Mouse (Mus musculus) limb, embryonic 10.5 days (tissue): Measurements from ENCODE around the gene Ogfod3. TPM values are rescaled to one million over a fixed set of nuclear protein-coding genes. Genes with fewer than 3 reads are reported as not detected.

Experiments used
- DNase-seq: peaks from one replicate; pipeline ENCODE4 v3.0.0-alpha.2; 2017; ENCODE audit warnings: low spot score
- H3K27ac ChIP-seq: fragments of 300-500 bp; sonication (generic); 2 replicates; pipeline ENCODE4 v1.5.1; 2016; ENCODE audit warnings: mild to moderate bottlenecking
- H3K27me3 ChIP-seq: fragments of 300-500 bp; sonication (generic); 2 replicates; pipeline ENCODE4 v1.6.1; 2016; ENCODE audit warnings: low read depth, mild to moderate bottlenecking; ENCODE audit not compliant: poor library complexity, severe bottlenecking
- H3K36me3 ChIP-seq: fragments of 300-500 bp; sonication (generic); 2 replicates; pipeline ENCODE4 v1.6.1; 2016; ENCODE audit warnings: mild to moderate bottlenecking, moderate library complexity
- H3K4me1 ChIP-seq: fragments of 300-500 bp; sonication (generic); 2 replicates; pipeline ENCODE4 v1.6.1; 2016
- H3K4me3 ChIP-seq: fragments of 300-500 bp; sonication (generic); 2 replicates; pipeline ENCODE4 v1.5.1; 2016; ENCODE audit warnings: mild to moderate bottlenecking, moderate library complexity
- H3K9me3 ChIP-seq: fragments of 300-500 bp; sonication (generic); replicated peaks from 2 replicates; pipeline ENCODE4 v1.6.1; 2016; ENCODE audit warnings: mild to moderate bottlenecking
- WGBS: fragments of 180-500 bp; shearing (Covaris S2); methylation state at CpG from one replicate; pipeline ENCODE4 v1.1.7; 2016; 5-methylcytosine and 5-hydroxymethylcytosine counted together
- polyA plus RNA-seq: library from polyadenylated mRNA; unstranded; fragments of >200 nt; fragmentation: Nextera tagmentation; extraction: Ambion mirVana; gene quantifications from 2 replicates; pipeline ENCODE4 v1.2.1, GENCODE M21; 2016

Ogfod3 gene
- polyA plus RNA-seq, 1 experiment from 2014 or later: 17.0 TPM

- DNase-seq: no peak
- H3K27ac ChIP-seq: no peak overlapping the region
- no peak overlapping the region for H3K4me3 ChIP-seq
- H3K27me3 ChIP-seq: 0 out of 2 replicates have a peak, but pooled peaks cover 2% of the 10 kb centered on the region
- H3K9me3 ChIP-seq: no peaks in the 10 kb centered on the region
- no peaks in the 10 kb centered on the region for H3K36me3 ChIP-seq
- 46% methylated on average over 6 of the region's 6 CpGs for WGBS
- H3K4me1 ChIP-seq: no peaks in the 10 kb centered on the region
Observed at GRCm38 (mm10) chr11:121138732-121139131, 65.8 kb downstream of the Ogfod3 start.

GRCm38 (mm10) chr11:121137682-121138081, 66.8 kb downstream of the Ogfod3 start:
- 88% methylated on average over 5 of the region's 5 CpGs for WGBS
- Histone ChIP-seq H3K27me3 (0 out of 2 replicates have a peak, but pooled peaks cover 2% of the 10 kb centered on the region), H3K4me1 (no peaks in the 10 kb centered on the region)

DNA sequence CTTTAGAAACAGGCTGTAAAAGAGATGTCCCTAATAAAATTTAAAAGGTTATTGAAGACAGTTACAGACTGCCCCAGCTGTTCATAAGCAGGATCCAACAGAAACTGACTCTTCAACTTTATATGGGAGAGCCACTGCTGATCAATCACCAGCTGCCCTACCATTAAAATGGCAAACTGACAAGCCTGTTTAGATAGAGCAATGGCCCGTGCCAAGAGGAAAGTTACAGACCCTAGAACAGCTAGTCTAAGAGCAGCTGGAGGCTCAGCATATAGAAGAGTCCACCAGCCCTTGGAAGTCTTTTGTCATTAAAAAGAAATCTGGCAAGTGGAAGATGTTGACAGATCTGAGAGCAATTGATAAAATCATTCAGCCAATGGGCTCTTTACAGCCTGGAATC, 69.9 kb downstream of the Ogfod3 start:
- no peak for DNase-seq
- no peaks in the 10 kb centered on the region for H3K4me1 ChIP-seq
- no peak overlapping the region for H3K27ac ChIP-seq
- WGBS: 59% methylated on average over 1 of the region's 1 CpGs
- H3K27me3 ChIP-seq: 0 out of 2 replicates have a peak, but pooled peaks cover 2% of the 10 kb centered on the region
- H3K9me3 ChIP-seq: no peaks in the 10 kb centered on the region
- no peaks in the 10 kb centered on the region for H3K36me3 ChIP-seq
- no peak overlapping the region for H3K4me3 ChIP-seq

More at GRCm38 (mm10) chr11:121137682-121138081, 66.8 kb downstream of the Ogfod3 start:
- H3K36me3 ChIP-seq: no peaks in the 10 kb centered on the region
- no peaks in the 10 kb centered on the region for H3K9me3 ChIP-seq
- H3K4me3 ChIP-seq: no peak overlapping the region
- no peak for DNase-seq
- H3K27ac ChIP-seq: no peak overlapping the region

GRCm38 (mm10) chr11:121129616-121130015, 74.9 kb downstream of the Ogfod3 start:
- no peaks in the 10 kb centered on the region for H3K36me3 ChIP-seq
- H3K4me1 ChIP-seq: no peaks in the 10 kb centered on the region
- H3K9me3 ChIP-seq: no peaks in the 10 kb centered on the region
- 65% methylated on average over 1 of the region's 1 CpGs for WGBS
- no peak for DNase-seq
- no peak overlapping the region for H3K27ac ChIP-seq
- H3K27me3 ChIP-seq: no peaks in the 10 kb centered on the region
- no peak overlapping the region for H3K4me3 ChIP-seq

Other genes with a start within 250 kb of the Ogfod3 start
- 126 and 136 TPM in 2 replicates for gene Csnk1d, start 213.4 kb downstream of the Ogfod3 start, polyA plus RNA-seq
- not detected in 2 replicates for gene Cd7, start 165.3 kb downstream of the Ogfod3 start, polyA plus RNA-seq
- not detected in 2 replicates for gene Sectm1b, start 141.1 kb downstream of the Ogfod3 start, polyA plus RNA-seq
- not detected in 2 replicates for gene Sectm1a, start 123.5 kb downstream of the Ogfod3 start, polyA plus RNA-seq
- not detected in 2 replicates for gene Tex19.2, start 86.0 kb downstream of the Ogfod3 start, polyA plus RNA-seq
- gene Tex19.1, start 58.6 kb downstream of the Ogfod3 start, polyA plus RNA-seq: 0.09 TPM in 1 of 2 replicates, not detected in the other
- gene Uts2r, start 44.4 kb downstream of the Ogfod3 start, polyA plus RNA-seq: 0.11 TPM in 1 of 2 replicates, not detected in the other
- gene Hexdc, start 278 bp downstream of the Ogfod3 start, polyA plus RNA-seq: 5.7 and 9.0 TPM in 2 replicates
- gene Cybc1, start 24.6 kb upstream of the Ogfod3 start, polyA plus RNA-seq: 29.4 and 33.8 TPM in 2 replicates
- gene Narf, start 32.5 kb upstream of the Ogfod3 start, polyA plus RNA-seq: 40.8 and 60.4 TPM in 2 replicates
- 11.0 and 11.1 TPM in 2 replicates for gene Foxk2, start 55.3 kb upstream of the Ogfod3 start, polyA plus RNA-seq
- 108 and 119 TPM in 2 replicates for gene Wdr45b, start 149.7 kb upstream of the Ogfod3 start, polyA plus RNA-seq
- 0.54 and 1.2 TPM in 2 replicates for gene Rab40b, start 183.5 kb upstream of the Ogfod3 start, polyA plus RNA-seq
- gene Fn3krp, start 216.7 kb upstream of the Ogfod3 start, polyA plus RNA-seq: 5.0 and 5.9 TPM in 2 replicates
- 0.04 and 0.23 TPM in 2 replicates for gene Fn3k, start 230.2 kb upstream of the Ogfod3 start, polyA plus RNA-seq
- 47.8 and 54.9 TPM in 2 replicates for gene Tbcd, start 247.2 kb upstream of the Ogfod3 start, polyA plus RNA-seq